Mouse (Mus musculus) heart, embryonic 14.5 days (tissue): ENCODE measurements around the gene BC028528. TPM values are rescaled to one million over a fixed set of nuclear protein-coding genes. Genes with fewer than 3 reads are reported as not detected.
"Not testable (repeated sequence)": the region's sequence is repeated elsewhere in the genome, so short reads cannot be mapped to it uniquely, and the experiment has no call there.

Source experiments
- ATAC-seq: fragments of 200-750 bp; cut with Nextera tagmentation; 2 replicates; pipeline ENCODE4 v1.8.0; 2017; ENCODE audit warnings: low read depth, moderate TSS enrichment; ENCODE audit not compliant: insufficient number of reproducible peaks, insufficient read depth, low FRiP score
- H3K27ac ChIP-seq, 2 experiments: fragments of 200-500 bp in 1 of 2; fragments of 300-500 bp in 1 of 2; sonication (generic) in 1 of 2; replicated peaks in 1 of 2; 2 replicates each; pipeline ENCODE4 v1.5.1; 2012 to 2014; ENCODE audit warnings: low read depth in 2 of 2, low read length in 2 of 2, control low read depth in 1 of 2, mild to moderate bottlenecking in 1 of 2, mixed read lengths in 1 of 2; ENCODE audit not compliant: control insufficient read depth in 1 of 2, insufficient read depth in 1 of 2
- H3K27me3 ChIP-seq: fragments of 300-500 bp; sonication (generic); 2 replicates; pipeline ENCODE4 v1.6.1; 2014; ENCODE audit warnings: mild to moderate bottlenecking, low read length, control low read depth; ENCODE audit not compliant: control insufficient read depth, insufficient read depth
- H3K36me3 ChIP-seq: fragments of 300-500 bp; sonication (generic); 2 replicates; pipeline ENCODE4 v1.6.1; 2014; ENCODE audit warnings: mild to moderate bottlenecking, control low read depth, low read length, mixed read lengths; ENCODE audit not compliant: control insufficient read depth, insufficient read depth
- H3K4me1 ChIP-seq, 2 experiments: fragments of 200-500 bp in 1 of 2; fragments of 300-500 bp in 1 of 2; sonication (generic) in 1 of 2; 2 replicates each; pipeline ENCODE4 v1.6.1; 2012 to 2014; ENCODE audit warnings: low read length in 2 of 2, control low read depth in 1 of 2, mixed read lengths in 1 of 2; ENCODE audit not compliant: control insufficient read depth in 2 of 2, insufficient read depth in 2 of 2
- H3K4me2 ChIP-seq: fragments of 300-500 bp; sonication (generic); 2 replicates; pipeline ENCODE4 v1.6.1; 2014; ENCODE audit warnings: mild to moderate bottlenecking, low read length
- H3K4me3 ChIP-seq, 2 experiments: fragments of 200-500 bp in 1 of 2; fragments of 300-500 bp in 1 of 2; sonication (generic) in 1 of 2; 2 replicates each; pipeline ENCODE4 v1.5.1; 2012 to 2014; ENCODE audit warnings: low read length in 2 of 2, mild to moderate bottlenecking in 2 of 2, control low read depth in 1 of 2, low read depth in 1 of 2, moderate library complexity in 1 of 2; ENCODE audit not compliant: control insufficient read depth in 1 of 2, insufficient read depth in 1 of 2
- H3K9ac ChIP-seq: fragments of 300-500 bp; sonication (generic); 2 replicates; pipeline ENCODE4 v1.6.1; 2014; ENCODE audit warnings: mild to moderate bottlenecking, low read length
- H3K9me3 ChIP-seq: fragments of 300-500 bp; sonication (generic); 2 replicates; pipeline ENCODE4 v1.6.1; 2016; ENCODE audit warnings: low read length, control low read depth; ENCODE audit not compliant: control insufficient read depth
- WGBS: fragments of 180-500 bp; shearing (Covaris S2); extraction: QIAGEN DNeasy Blood & Tissue Kit; methylation state at CpG from one replicate; pipeline ENCODE4 v1.1.7; 2014; 5-methylcytosine and 5-hydroxymethylcytosine counted together
- polyA plus RNA-seq: library from polyadenylated mRNA; unstranded; fragments of >200 nt; fragmentation: Nextera tagmentation; extraction: Ambion mirVana; gene quantifications from 2 replicates; pipeline ENCODE4 v1.2.1, GENCODE M21; 2014

Gene BC028528
- polyA plus RNA-seq, 1 experiment from 2014 or later: 45.1 TPM

- H3K4me3 ChIP-seq, H3K9ac ChIP-seq, H3K4me2 ChIP-seq, ATAC-seq, H3K27me3 ChIP-seq, H3K4me1 ChIP-seq, H3K36me3 ChIP-seq, H3K27ac ChIP-seq, H3K9me3 ChIP-seq: not testable (repeated sequence)
- WGBS: 79% methylated on average over 7 of the region's 7 CpGs
These were observed 31.6 kb upstream of the BC028528 start for GRCm38 (mm10) chr3:95923429-95923828.

- not testable (repeated sequence) for H3K9me3 ChIP-seq, ATAC-seq, H3K27ac ChIP-seq, H3K4me1 ChIP-seq, H3K4me2 ChIP-seq, H3K27me3 ChIP-seq, H3K36me3 ChIP-seq, H3K4me3 ChIP-seq, H3K9ac ChIP-seq
- 32% methylated on average over 2 of the region's 2 CpGs for WGBS
These were observed 28.7 kb upstream of the BC028528 start for GRCm38 (mm10) chr3:95920532-95920931.

GRCm38 (mm10) chr3:95916760-95917159, 25.0 kb upstream of the BC028528 start:
- Histone ChIP-seq H3K4me3 (no peak overlapping the region), H3K9me3 (no peaks in the 10 kb centered on the region), H3K36me3 (no peaks in the 10 kb centered on the region), H3K4me2 (no peak overlapping the region), H3K4me1 (peaks cover 0 to 6% of the 10 kb centered on the region in 2 experiments; a peak in 1 of 4 replicates), H3K9ac (no peak overlapping the region), H3K27ac (no peak overlapping the region), H3K27me3 (no peaks in the 10 kb centered on the region)
- WGBS: 65% methylated on average over 7 of the region's 7 CpGs
- ATAC-seq: no peak

GRCm38 (mm10) chr3:95914706-95915105, 22.9 kb upstream of the BC028528 start:
- 56% methylated on average over 4 of the region's 4 CpGs for WGBS
- no peak for ATAC-seq

GRCm38 (mm10) chr3:95907613-95908012, 15.8 kb upstream of the BC028528 start:
- ATAC-seq: no peak
- H3K27ac ChIP-seq: no peak overlapping the region
- H3K27me3 ChIP-seq: no peaks in the 10 kb centered on the region
- no peak overlapping the region for H3K4me2 ChIP-seq
- H3K4me1 ChIP-seq: peaks cover 9 to 32% of the 10 kb centered on the region in 2 experiments
- H3K9ac ChIP-seq: no peak overlapping the region
- no peaks in the 10 kb centered on the region for H3K9me3 ChIP-seq
- WGBS: 50% methylated on average over 4 of the region's 4 CpGs
- H3K4me3 ChIP-seq: no peak overlapping the region
- no peaks in the 10 kb centered on the region for H3K36me3 ChIP-seq

More at GRCm38 (mm10) chr3:95914706-95915105, 22.9 kb upstream of the BC028528 start:
- H3K4me2 ChIP-seq: no peak overlapping the region
- H3K36me3 ChIP-seq: no peaks in the 10 kb centered on the region
- H3K9me3 ChIP-seq: no peaks in the 10 kb centered on the region
- H3K9ac ChIP-seq: no peak overlapping the region
- no peak overlapping the region for H3K4me3 ChIP-seq
- 0 out of 4 replicates have a peak, but pooled peaks cover 0 to 2% of the 10 kb centered on the region in 2 experiments for H3K4me1 ChIP-seq
- no peaks in the 10 kb centered on the region for H3K27me3 ChIP-seq
- no peak overlapping the region for H3K27ac ChIP-seq

GRCm38 (mm10) chr3:95906860-95907259, 15.1 kb upstream of the BC028528 start:
- H3K4me1 ChIP-seq: peaks cover 15 to 40% of the 10 kb centered on the region in 2 experiments
- WGBS: under 1% methylated on average over 12 of the region's 12 CpGs
- no peaks in the 10 kb centered on the region for H3K9me3 ChIP-seq
- 0 out of 2 replicates have a peak overlapping the region, but pooled peaks have one; percentile 49 for H3K9ac ChIP-seq
- peak overlapping the region in 1 of 2 experiments; percentile 46; a peak in 2 of 4 replicates for H3K4me3 ChIP-seq
- H3K27ac ChIP-seq: no peak overlapping the region
- H3K36me3 ChIP-seq: no peaks in the 10 kb centered on the region
- H3K27me3 ChIP-seq: no peaks in the 10 kb centered on the region
- H3K4me2 ChIP-seq: peak overlapping the region; percentile 93
- no peak for ATAC-seq

- Histone ChIP-seq H3K36me3 (no peaks in the 10 kb centered on the region), H3K27me3 (no peaks in the 10 kb centered on the region), H3K27ac (no peak overlapping the region), H3K4me2 (peak overlapping the region; percentile 93), H3K4me1 (peaks cover 18 to 45% of the 10 kb centered on the region in 2 experiments), H3K9ac (peak overlapping the region; percentile 76), H3K4me3 (peak overlapping the region; percentile 46 to 47; a peak in 3 of 4 replicates), H3K9me3 (no peaks in the 10 kb centered on the region)
- no peak for ATAC-seq
- WGBS: under 1% methylated on average over 12 of the region's 12 CpGs
These were observed 14.2 kb upstream of the BC028528 start for GRCm38 (mm10) chr3:95905940-95906492.
